Mouse (Mus musculus) NIH3T3 (cell line): ENCODE measurements at regions not wholly inside any gene's neighbourhood (a gene's known extent, or its start where the extent isn't known, plus 50 kb on each side); places are given as distances from the start of the nearest gene placed in this dataset.

Source experiments
- DNase-seq: peaks from one replicate; pipeline ENCODE4 v3.0.0-alpha.2; 2012; ENCODE audit warnings: low read depth

DNA sequence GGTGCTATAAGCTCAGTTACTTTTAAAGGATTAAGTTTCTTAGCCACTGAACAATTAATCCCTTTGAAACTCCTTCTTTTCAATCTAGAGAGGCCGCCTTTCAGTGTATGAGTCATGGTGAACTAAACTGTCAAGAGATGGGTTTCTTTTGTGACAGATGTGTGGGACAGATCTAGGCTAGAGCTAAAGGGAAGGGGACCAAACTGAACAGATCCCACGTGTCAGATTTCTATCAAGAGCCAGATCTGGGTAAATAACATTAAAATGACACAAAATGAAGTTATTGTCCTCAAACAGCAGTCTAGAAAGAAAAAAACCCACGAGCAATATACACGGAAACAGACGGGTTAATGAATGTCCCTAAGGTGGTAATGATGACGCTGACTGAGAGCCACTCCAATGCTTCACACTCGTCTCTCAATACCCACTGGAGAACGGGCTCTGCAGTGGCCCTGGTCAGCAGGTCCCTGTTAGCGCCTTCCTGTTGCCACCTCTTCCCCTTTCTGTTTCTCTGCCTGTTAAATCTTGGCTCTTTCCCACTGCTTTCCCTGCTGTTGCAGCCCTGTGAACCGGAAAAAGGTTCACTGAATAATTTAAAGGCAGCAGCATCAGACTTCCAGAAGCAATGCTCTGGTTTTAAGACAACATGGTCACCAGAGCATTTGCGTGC lies 52.7 kb upstream of the Rab3gap2 start:
- DNase-seq: no peak

- no peak for DNase-seq
Observed at GRCm38 (mm10) chr1:185150431-185151129, 53.3 kb upstream of the Rab3gap2 start.

DNA sequence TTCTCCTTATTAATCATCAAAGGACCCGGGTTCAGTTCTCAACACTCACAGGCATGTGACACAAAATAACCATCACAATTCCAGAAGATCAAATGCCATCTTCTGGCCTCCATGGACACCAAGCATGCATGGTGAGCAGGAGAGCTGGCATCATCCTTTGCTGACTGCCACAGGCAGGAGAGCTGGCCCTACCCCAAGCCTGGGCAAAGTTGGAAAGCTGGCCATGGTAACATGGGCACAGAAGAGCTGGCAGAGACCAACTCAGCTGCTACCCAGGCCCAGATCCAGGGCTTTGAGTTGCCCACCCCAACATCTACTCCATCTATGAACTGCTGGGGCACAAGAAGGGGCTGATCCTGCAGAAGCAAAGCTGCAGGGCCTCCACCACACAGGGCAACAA lies 59.1 kb upstream of the Rab3gap2 start:
- no peak for DNase-seq

DNA sequence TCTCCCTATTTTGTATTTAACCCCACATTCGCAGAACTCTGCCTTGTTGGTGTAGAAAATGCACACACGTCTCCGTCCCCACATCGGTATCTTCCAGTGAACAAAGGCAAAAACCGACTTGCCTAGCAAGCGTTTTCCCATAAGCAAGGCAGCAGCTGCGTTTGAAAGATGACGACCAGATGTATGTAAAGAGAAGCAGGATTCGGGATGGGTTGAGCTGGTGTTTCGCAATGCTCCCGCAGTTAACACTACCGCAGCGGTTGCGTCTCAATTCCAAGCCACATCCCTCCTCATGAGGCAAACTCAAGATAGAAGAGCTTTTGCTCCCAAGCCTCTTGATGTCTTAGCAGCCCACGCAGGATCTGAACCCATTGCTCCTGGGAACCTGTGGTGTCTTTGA lies 59.9 kb upstream of the Rab3gap2 start:
- no peak for DNase-seq

- no peak for DNase-seq
Observed at GRCm38 (mm10) chr1:185140317-185140716, 63.6 kb upstream of the Rab3gap2 start.

DNA sequence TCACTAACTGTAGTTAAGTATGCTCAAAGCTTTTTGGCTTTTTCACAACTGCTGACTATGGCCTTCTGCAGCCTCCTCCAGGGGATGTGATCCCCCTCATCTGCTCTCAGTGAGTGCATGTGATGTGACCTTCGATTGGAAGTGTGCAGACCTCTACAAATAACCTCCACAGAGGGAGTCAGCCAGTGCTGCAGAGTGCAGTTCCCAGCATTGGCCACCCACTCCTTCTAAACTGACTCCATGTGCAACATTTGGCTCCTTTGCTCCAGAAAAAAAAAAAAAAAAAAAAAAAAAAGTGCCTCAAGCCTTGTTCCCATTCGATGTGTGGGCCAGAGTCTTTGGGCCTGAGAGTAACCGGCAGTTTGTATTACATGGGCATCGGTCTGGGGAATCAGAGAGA lies 75.7 kb upstream of the Rab3gap2 start:
- no peak for DNase-seq

- peak; percentile 10 for DNase-seq
Observed at GRCm38 (mm10) chr1:185125737-185126286, 78.1 kb upstream of the Rab3gap2 start.

DNA sequence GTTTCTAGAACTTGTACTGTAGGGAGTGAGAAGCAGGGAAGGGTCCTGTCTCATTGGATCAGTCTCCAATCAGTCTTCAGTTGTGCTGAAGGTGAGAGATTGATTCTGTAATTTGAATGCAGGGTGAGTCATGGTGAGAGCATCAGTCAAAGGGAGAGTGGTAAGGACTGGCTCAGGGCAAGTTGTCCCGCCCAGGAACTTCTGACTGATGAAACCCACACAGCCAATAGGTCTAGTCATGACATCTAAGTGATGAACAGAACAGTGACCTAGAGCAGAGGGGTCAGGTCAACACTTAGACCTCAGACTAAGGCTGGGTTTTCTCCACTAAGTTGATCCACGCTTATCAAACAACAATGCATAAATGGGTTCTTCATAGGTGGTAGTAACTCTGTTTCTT lies 82.4 kb upstream of the Rab3gap2 start:
- no peak for DNase-seq

DNA sequence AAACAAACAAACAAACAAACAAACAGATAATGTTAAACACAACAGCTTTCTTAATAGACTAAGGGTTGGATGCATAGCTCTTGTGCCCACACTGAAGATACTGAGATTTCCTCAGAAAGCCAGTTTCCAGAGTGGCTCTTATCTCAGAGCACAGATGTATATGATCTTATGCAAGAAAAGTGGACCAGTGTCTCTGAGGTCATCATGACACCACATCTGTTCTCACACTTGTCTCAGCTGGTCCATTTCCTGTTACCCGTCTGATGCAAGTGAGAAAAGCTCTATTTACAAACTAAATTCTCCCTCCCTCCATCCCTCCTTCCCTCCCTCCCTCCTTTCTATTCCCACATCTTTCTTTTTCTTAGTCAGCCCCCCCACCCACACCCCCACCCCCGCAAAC lies 83.5 kb upstream of the Rab3gap2 start:
- DNase-seq: no peak

DNA sequence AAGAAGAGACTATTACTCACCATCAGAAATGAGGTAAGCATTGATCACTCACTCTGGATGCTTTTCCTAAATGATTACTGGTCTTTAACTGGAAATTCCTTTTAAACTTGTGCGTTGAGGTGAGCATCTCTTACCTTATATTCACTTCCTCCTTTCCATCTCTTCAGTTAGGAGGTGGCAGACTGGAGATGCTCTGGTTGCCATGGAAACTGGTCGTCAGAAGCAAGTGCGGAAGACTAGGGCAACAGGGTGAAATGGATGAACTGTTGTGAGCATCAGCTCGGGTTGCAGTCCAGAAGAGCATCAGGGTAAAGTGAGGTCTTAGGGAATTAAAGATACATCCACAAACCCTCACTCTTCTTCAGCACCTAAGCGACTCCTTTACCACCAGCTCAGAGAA lies 86.2 kb upstream of the Rab3gap2 start:
- DNase-seq: no peak

DNA sequence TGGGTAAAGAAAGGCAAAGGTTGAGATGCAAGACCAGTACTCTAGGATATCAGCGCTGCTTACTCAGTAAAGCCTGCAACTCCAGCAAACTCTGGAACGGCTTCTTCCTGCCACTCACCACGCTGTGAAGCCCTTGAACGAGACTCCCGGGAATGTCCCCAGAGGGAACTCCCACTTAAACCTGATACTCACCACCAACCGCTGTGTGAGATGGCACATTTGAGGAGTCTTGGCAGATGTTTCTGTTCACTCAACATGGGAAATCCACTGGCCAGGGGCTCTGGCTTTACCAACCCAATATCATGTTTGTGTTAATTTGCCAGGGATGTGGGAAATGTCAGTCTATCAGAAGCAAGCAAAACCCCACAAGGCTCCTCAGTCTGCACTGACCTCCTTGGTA lies 90.2 kb upstream of the Rab3gap2 start:
- no peak for DNase-seq

- DNase-seq: no peak
Observed at GRCm38 (mm10) chr1:185112017-185112399, 91.9 kb upstream of the Rab3gap2 start.

DNA sequence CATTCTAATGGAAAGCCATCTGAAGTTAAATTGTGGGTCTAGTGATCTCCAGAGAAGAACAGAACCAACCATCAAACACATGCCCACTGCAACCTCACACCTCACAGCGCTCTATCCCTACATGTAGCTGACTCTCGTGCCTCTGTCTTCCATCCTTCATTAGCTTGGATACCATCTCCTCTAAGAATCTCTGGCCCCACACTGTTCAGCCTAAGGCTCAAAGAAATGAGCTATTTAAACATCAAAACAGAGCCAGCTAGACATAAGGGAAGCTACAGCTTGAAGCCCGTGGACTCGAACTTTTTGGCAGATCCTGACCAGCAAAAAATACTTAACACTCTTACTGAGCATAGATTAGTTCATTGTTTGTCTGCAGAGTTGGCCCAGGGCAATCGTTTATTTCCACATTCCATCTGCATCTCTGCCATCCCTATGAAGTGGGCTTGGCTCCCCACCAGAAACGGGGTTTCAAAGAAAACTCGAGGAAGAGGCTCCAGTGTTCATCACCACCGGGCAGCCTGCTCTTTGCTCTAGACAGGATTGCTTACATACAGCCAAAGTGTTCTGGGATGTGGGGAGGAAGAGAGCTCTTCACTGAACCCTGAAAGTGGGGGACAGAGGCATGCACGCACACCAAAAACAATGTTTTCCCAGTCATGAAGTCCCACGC lies 92.4 kb upstream of the Rab3gap2 start:
- DNase-seq: peak; percentile 21

DNA sequence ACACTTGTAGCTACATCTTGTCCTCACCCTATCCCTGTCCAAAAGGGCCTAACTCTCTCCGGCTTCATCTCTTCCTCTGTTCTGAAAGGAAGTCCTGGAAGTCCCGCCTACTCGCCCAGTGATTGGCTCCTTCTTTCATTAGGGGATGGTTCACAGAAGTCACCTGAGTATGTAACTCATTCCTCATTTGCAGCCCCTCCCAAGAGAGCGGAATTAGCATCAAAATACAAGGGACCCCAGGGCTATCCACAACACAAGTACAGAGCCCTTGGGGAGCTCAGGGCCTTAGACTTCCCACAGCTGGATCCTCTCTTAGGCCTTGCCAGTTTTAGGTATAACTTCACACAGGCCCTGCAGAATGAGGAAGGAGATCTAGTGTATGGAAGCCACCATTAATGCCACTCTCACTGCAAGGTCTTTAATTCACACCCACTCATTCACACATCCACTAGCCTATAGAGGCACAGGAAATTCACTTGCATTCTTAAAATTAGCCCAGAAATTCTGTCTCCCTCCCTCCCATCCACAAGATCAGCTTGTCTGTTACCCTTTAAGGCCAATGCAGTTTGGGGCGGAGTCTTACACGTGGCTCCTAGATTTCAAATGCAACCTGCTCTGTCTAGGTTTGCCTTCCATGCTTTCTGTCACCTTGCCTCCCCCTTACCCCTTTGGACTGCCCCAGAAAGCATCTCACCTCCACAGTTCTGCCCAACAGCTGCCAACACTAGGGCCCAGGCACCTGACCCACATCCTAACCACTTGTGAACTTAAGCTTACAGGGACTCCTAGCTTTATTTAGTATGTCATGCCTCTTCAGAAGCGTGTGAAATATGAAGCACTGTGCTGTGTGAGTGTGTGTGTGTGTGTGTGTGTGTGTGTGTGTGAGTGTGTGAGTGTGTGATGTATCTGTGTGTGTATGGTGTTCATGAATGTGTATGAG lies 98.7 kb upstream of the Rab3gap2 start:
- DNase-seq: no peak

GRCm38 (mm10) chr1:185103803-185104202 lies 100.1 kb upstream of the Rab3gap2 start:
- DNase-seq: no peak

DNA sequence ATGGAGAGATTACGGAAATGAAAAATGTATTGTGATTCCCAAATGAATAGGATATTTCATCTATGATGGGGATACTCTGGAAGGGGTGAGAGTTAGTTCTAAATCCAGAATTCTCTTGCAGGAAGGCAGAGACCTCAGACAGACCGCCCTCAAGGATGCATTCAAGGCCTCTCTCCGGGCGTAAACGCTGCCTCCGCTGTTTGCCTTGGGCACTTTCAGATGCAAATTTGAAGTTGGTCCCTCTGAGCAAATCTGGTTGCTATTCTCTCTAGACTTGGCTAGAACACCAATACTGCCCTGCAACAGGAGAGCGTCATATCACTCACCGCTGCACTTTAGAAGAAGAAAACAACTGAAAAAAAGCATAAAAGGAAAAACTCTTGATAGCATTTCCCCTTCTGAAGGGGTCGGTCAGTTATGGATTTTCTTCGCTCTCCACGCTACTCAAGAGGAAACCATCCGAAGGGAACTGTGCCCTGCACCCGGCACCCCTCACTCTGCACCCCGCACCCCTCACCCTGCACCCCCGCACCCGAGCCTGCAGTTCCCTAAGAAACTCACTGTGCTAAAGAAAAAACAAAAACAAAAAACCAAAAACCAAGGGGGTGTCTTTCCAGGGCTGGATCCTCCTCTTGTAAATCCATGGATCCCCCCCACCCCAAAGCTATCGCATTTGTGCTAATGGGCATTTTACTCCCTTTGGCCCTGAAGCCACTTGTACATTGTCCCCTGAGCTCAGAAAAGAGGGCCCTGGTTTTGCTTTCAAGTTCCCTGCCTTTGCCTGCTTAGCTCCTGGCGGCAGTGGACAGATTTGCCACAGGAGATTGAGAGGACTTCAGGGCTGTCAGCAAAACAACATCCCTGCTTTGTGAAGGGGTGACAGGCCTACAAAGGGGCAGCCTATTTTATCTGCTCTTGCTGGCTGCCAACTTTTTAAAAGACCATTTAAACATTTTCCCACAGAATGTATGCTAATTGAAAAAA lies 99.9 kb upstream of the Mark1 start:
- no peak for DNase-seq

DNA sequence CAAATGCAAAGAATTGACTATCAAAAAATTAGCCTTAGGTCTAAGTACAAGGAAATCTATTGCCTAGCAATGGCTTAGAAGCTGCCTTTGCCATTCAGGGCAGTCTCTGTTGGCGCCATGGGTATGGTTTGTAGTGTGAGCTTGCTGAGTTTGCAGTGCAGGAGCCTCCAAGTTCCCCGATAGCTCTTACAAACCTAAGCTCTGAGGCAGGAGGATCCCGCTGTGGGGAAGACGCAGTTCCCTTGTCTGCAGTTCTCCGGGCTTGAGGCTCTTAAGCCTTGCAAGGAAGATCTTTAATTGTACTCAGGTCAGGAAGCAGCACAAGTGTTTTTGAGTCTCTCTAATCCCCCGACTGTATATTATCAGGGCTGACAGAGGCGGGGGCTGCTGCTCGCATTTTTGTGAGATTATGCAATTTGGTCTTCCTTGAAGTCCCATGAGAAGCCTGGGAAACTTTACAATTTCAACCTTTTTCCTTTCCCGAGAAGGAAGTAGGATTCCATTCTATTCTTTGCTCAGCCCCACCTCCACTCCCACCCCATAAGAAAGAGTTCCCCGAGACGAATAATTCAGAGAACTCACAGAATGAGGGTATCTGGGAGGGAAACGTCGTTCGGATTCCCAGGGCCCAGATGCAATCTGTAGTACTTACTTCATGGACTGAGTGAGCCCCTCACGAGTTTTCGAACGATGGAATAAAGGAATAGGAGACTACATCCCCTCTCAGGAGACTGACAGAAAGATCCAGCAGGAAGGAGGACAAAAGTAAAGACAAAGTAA lies 99.0 kb upstream of the Mark1 start:
- no peak for DNase-seq

GRCm38 (mm10) chr1:185096741-185097140 lies 97.4 kb upstream of the Mark1 start:
- no peak for DNase-seq

- no peak for DNase-seq
Observed at GRCm38 (mm10) chr1:185092757-185093156, 93.4 kb upstream of the Mark1 start.
